Mouse (Mus musculus) limb, embryonic 14.5 days (tissue): ENCODE results near the gene Jrkl. TPM values are rescaled to one million over a fixed set of nuclear protein-coding genes. Genes with fewer than 3 reads are reported as not detected.

Experiments
- ATAC-seq: fragments of 200-750 bp; cut with Nextera tagmentation; 2 replicates; pipeline ENCODE4 v1.8.0; 2017; ENCODE audit warnings: low read depth, moderate number of reproducible peaks, moderate TSS enrichment; ENCODE audit not compliant: low FRiP score
- DNase-seq: peaks from one replicate; pipeline ENCODE4 v3.0.0-alpha.2; 2015; ENCODE audit warnings: low spot score
- H3K27ac ChIP-seq: fragments of 300-500 bp; sonication (generic); replicated peaks from 2 replicates; pipeline ENCODE4 v1.5.1; 2014; ENCODE audit warnings: low read depth, mild to moderate bottlenecking, low read length, moderate library complexity, mixed read lengths
- H3K27me3 ChIP-seq: fragments of 300-500 bp; sonication (generic); 2 replicates; pipeline ENCODE4 v1.6.1; 2014; ENCODE audit warnings: low read length, mixed read lengths; ENCODE audit not compliant: control insufficient read depth, insufficient read depth
- H3K36me3 ChIP-seq: fragments of 300-500 bp; sonication (generic); 2 replicates; pipeline ENCODE4 v1.6.1; 2014; ENCODE audit warnings: mild to moderate bottlenecking, low read length, moderate library complexity, mixed read lengths; ENCODE audit not compliant: control insufficient read depth, insufficient read depth
- H3K4me1 ChIP-seq: fragments of 300-500 bp; sonication (generic); 2 replicates; pipeline ENCODE4 v1.6.1; 2014; ENCODE audit warnings: antibody characterized with exemption, low read length, mixed read lengths; ENCODE audit not compliant: control insufficient read depth, insufficient read depth
- H3K4me2 ChIP-seq: fragments of 300-500 bp; sonication (generic); replicated peaks from 2 replicates; pipeline ENCODE4 v1.6.1; 2014; ENCODE audit warnings: low read depth, mild to moderate bottlenecking, low read length, moderate library complexity; ENCODE audit not compliant: severe bottlenecking
- H3K4me3 ChIP-seq: fragments of 300-500 bp; sonication (generic); replicated peaks from 2 replicates; pipeline ENCODE4 v1.5.1; 2014; ENCODE audit warnings: low read length
- H3K9ac ChIP-seq: fragments of 300-500 bp; sonication (generic); 2 replicates; pipeline ENCODE4 v1.6.1; 2014; ENCODE audit warnings: mild to moderate bottlenecking, low read depth, low read length, moderate library complexity; ENCODE audit not compliant: severe bottlenecking
- H3K9me3 ChIP-seq: fragments of 300-500 bp; sonication (generic); 2 replicates; pipeline ENCODE4 v1.6.1; 2016; ENCODE audit warnings: low read length; ENCODE audit not compliant: control insufficient read depth
- POLR2A ChIP-seq: fragments of 200-500 bp; IDR thresholded peaks from 2 replicates; pipeline ENCODE4 v1.8.0; 2012; ENCODE audit warnings: inconsistent platforms, mild to moderate bottlenecking, moderate library complexity, borderline replicate concordance; ENCODE audit not compliant: insufficient read depth, insufficient read length; ENCODE audit errors: extremely low read depth
- WGBS: fragments of 180-500 bp; shearing (Covaris S2); extraction: QIAGEN DNeasy Blood & Tissue Kit; methylation state at CpG from one replicate; pipeline ENCODE4 v1.1.7; 2014; 5-methylcytosine and 5-hydroxymethylcytosine counted together
- polyA plus RNA-seq, 2 experiments: library from polyadenylated mRNA; depleted of rRNA in 1 of 2; stranded (reverse) in 1 of 2; unstranded in 1 of 2; fragments of >200 nt; fragmentation: Nextera tagmentation in 1 of 2; extraction: Ambion mirVana in 1 of 2; gene quantifications; 2 replicates each; pipeline versions ENCODE4 v1.2.1 to v1.2.3; 2012 to 2014

The Jrkl gene
- polyA plus RNA-seq, 2 experiments: 6.0 to 8.2 TPM

- Histone ChIP-seq H3K27me3 (no peaks in the 10 kb centered on the region), H3K9ac (no peak overlapping the region), H3K27ac (no peak overlapping the region), H3K4me2 (no peak overlapping the region), H3K4me3 (no peak overlapping the region), H3K9me3 (no peaks in the 10 kb centered on the region), H3K36me3 (no peaks in the 10 kb centered on the region), H3K4me1 (peaks cover 5% of the 10 kb centered on the region)
- ATAC-seq: no peak
- TF ChIP-seq POLR2A: no peak
- no peak for DNase-seq
- 85% methylated on average over 2 of the region's 2 CpGs for WGBS
Observed at GRCm38 (mm10) chr9:13251251-13251650, 5.6 kb upstream of the Jrkl start.

DNA sequence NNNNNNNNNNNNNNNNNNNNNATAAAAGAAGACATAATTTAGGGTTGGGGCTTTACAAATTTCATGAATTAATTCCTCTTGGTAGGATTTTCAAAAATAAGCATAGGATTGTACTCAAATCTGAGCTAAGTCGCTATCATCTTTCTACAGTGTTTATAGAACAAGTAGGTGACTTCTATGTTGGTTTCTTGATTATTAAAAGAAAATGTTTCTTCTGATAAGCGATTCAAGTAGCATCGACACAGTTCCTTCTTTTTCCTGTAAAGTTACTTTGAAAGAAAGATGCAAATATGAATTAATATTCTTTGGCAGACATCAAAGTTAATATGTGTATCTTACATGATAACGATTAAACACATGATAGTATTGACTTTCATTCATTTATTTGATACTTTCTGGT, 2.5 kb upstream of the Jrkl start:
- Histone ChIP-seq H3K36me3 (no peaks in the 10 kb centered on the region), H3K9ac (no peak overlapping the region), H3K4me1 (peaks cover 10% of the 10 kb centered on the region), H3K4me2 (no peak overlapping the region), H3K4me3 (no peak overlapping the region), H3K27ac (no peak overlapping the region), H3K9me3 (no peaks in the 10 kb centered on the region; the same call in 1 of the 2 replicates), H3K27me3 (no peaks in the 10 kb centered on the region)
- DNase-seq (no peak), ATAC-seq (no peak)
- WGBS: 94% methylated on average over 4 of the region's 4 CpGs
- no peak for TF ChIP-seq POLR2A

DNA sequence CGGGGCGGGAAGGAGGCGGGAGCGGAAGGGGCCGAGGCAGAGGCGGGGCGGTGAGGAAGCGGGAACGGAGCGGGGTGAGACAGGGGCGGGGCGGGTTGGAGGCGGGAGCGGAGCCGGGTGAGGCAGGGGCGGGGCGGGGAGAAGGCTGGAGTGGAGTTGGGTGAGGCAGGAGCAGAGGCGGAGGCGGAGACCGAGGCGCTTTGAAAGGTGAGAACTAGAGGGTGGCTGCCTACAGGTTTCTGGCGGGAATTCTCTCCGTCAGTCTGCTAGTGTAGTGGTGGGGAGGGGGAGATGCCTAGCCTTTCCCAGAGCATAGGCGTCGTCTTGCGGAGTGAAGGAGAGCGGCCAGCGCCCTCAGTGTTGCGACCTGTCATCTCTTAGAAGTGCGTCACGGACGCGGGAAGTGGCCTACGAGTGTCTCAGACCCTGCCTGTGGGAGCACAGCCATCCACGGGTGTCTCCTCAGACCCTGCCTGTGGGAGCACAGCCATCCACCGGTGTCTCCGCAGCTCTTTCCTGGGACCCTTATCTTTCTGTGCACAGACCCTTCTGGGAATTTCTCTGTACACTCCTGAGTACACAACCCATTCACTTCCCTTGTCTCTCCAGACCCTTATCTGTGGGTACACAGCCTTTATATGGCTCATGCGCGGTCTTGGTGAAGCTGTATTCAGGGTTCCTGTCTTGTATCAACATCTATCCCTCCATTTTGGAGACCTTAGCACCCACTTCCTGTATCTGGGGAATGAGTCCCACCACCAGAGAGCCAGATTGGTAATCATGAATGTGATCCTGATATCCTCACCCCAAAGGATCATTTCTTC, 1.4 kb upstream of the Jrkl start, which contains the start of gene Ccdc82:
Ccdc82 (plus strand) TSS at position 141 of the 824 bp plus-strand sequence.
- no peaks in the 10 kb centered on the region for H3K27me3 ChIP-seq
- H3K4me1 ChIP-seq: peaks cover 10% of the 10 kb centered on the region
- no peaks in the 10 kb centered on the region; the same call in 1 of the 2 replicates for H3K9me3 ChIP-seq
- no peaks in the 10 kb centered on the region for H3K36me3 ChIP-seq
- TF ChIP-seq POLR2A: peak; percentile 58; the same call in 1 of the 2 replicates
- H3K9ac ChIP-seq: peak within 1 kb of the TSS; percentile 63
- DNase-seq: peak; percentile 90
- H3K4me2 ChIP-seq: peak within 1 kb of the TSS; percentile 86
- peak within 1 kb of the TSS; percentile 54 for H3K4me3 ChIP-seq
- ATAC-seq: peak; percentile 98
- peak within 1 kb of the TSS; percentile 70 for H3K27ac ChIP-seq
- WGBS: 6% methylated on average over 17 of the region's 39 CpGs

- Histone ChIP-seq H3K4me3 (no peak overlapping the region), H3K4me1 (peaks cover 8% of the 10 kb centered on the region), H3K4me2 (no peak overlapping the region), H3K27ac (no peak overlapping the region), H3K9ac (no peak overlapping the region), H3K27me3 (no peaks in the 10 kb centered on the region), H3K9me3 (no peaks in the 10 kb centered on the region; the same call in 1 of the 2 replicates), H3K36me3 (no peaks in the 10 kb centered on the region)
- DNase-seq: peak; percentile 71
- no peak for ATAC-seq
- TF ChIP-seq POLR2A: no peak
Observed at GRCm38 (mm10) chr9:13242321-13242720, 3.3 kb downstream of the Jrkl start.

DNA sequence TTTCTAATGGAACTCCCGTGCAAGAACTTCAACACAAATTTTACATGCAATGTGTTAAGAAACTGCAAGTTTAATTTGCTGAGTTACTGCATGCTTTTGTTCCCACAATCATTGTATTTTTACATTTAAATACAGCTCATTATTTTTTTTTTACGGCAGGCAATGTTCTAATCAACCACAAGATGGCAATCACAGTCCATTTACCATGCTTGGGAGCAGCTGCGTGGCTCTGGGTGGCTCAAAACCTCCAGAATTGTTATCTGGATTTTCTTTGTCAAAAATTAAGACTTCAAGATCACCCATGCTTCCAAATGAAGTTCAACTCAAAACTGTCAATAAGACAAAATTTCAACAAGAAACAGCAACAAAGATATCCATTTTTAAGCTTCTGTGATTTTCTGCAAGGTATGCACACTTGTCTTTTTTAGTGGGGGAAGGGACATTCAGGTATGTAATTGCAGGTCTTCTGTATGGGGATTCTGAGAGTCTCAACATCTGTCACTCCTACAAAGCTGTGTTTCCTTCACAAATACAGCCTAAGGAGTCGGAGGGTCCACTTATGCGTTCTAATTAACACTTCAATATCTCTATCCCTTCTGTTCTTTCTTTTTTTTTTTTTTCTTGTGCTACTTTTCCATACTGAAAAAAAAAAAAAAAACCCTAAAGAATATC, 13.9 kb downstream of the Jrkl start:
- H3K4me2 ChIP-seq: no peak overlapping the region
- H3K4me3 ChIP-seq: no peak overlapping the region
- DNase-seq (peak; percentile 76), ATAC-seq (no peak)
- no peaks in the 10 kb centered on the region for H3K27me3 ChIP-seq
- H3K4me1 ChIP-seq: no peaks in the 10 kb centered on the region
- WGBS: 19% methylated on average over 5 of the region's 5 CpGs
- H3K27ac ChIP-seq: no peak overlapping the region
- no peaks in the 10 kb centered on the region for H3K9me3 ChIP-seq
- TF ChIP-seq POLR2A: no peak
- H3K9ac ChIP-seq: no peak overlapping the region
- H3K36me3 ChIP-seq: no peaks in the 10 kb centered on the region
